Mouse (Mus musculus): ENCODE measurements around the gene Cnnm3. TPM values are rescaled to one million over a fixed set of nuclear protein-coding genes. Genes with fewer than 3 reads are reported as not detected.

Cnnm3 gene
- polyA plus RNA-seq, 1 experiment from 2014 or later: 3.6 TPM

DNA sequence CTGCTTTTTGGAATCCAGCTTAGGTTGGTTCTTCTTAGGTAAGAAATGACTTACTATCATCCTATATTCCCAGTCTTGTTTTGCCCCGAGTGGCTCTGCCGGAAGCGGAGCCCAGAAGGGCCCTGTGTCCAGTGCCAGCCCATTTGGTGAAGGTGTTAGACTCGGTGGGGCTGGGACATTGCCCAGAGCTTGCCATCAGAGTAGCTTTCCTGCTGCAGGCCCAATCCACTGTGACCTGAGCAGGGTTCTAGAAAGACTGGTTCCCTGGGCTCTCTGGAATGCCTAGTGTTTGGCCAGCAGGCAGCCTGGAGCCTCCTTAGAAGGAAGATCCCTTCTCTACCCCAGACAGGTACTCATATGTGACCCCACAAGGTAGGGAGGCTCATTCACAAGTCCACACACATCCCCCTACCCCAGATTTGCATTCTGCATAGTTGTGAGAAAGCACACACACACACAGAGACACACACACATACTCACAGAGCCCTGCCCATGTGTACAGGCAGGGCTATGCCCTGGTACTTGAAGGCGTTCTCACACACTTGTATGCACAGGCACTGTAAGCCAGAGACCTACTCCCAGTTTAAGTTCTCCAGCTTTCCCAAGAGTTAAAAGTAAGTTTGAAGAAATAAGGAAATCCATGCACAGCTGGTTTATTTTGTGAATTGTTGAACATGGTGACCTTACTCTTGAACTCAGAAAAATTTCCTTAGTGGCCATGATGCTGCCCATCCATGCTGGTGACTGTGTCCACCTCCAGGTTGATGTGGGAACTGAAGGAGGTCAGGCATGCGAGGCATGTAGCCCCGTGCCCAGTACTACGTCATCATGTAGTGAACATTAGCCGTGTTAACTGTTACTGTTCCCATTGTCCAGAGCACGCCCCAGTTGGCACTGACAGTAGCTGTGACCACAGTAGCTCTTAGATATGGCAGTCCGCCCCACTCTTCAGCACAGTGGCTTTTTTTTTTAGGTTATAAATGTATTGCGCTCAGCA is 31.5 kb upstream of the Cnnm3 start:
- no peaks in the 10 kb centered on the region for H3K36me3 ChIP-seq
- WGBS: 88% methylated on average over 12 of the region's 12 CpGs

GRCm38 (mm10) chr1:36483825-36484224 is 27.8 kb upstream of the Cnnm3 start:
- WGBS: 80% methylated on average over 4 of the region's 4 CpGs
- Histone ChIP-seq H3K27ac (no peak overlapping the region), H3K4me3 (no peak overlapping the region), H3K27me3 (ENCODE audit: low read depth, poor library complexity, severe bottlenecking) (no peaks in the 10 kb centered on the region), H3K4me1 (peaks cover 7% of the 10 kb centered on the region; the same call in 1 of the 2 replicates), H3K36me3 (no peaks in the 10 kb centered on the region), H3K9me3 (replicated peaks) (no peaks in the 10 kb centered on the region)
- DNase-seq (ENCODE audit: low spot score): no peak

More for the DNA sequence above, 31.5 kb upstream of the Cnnm3 start:
- peaks cover 20% of the 10 kb centered on the region for H3K4me1 ChIP-seq
- H3K27me3 ChIP-seq (ENCODE audit: low read depth, poor library complexity, severe bottlenecking): no peaks in the 10 kb centered on the region
- H3K27ac ChIP-seq: no peak overlapping the region
- no peaks in the 10 kb centered on the region for H3K9me3 ChIP-seq (replicated peaks)
- no peak overlapping the region for H3K4me3 ChIP-seq
- DNase-seq (ENCODE audit: low spot score): no peak

DNA sequence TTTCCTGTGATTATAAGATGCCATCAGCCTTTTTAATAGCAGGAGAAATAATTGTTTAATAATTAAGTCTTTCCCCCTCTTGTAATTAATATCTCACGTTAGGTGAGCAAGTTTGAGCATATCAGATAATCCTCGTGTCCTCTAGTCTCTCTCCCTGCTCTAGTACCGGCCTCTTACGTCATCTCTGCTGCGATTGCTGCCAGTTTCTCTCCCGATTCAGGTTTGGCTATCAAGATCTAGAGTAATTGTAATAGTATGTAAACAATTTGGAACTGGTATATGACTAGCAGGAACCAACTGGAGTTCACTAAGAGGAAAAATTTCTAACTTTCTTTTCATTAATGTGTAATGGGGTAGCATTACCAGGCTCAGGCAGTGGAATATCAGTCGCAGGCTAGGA is 26.6 kb upstream of the Cnnm3 start:
- 90% methylated on average over 7 of the region's 7 CpGs for WGBS
- Histone ChIP-seq H3K27ac (no peak overlapping the region), H3K27me3 (ENCODE audit: low read depth, poor library complexity, severe bottlenecking) (no peaks in the 10 kb centered on the region), H3K36me3 (no peaks in the 10 kb centered on the region), H3K4me3 (no peak overlapping the region), H3K9me3 (replicated peaks) (no peaks in the 10 kb centered on the region), H3K4me1 (peaks cover 7% of the 10 kb centered on the region; the same call in 1 of the 2 replicates)
- no peak for DNase-seq (ENCODE audit: low spot score)

GRCm38 (mm10) chr1:36487111-36487510 is 24.6 kb upstream of the Cnnm3 start:
- Histone ChIP-seq H3K27ac (no peak overlapping the region), H3K4me3 (no peak overlapping the region), H3K27me3 (ENCODE audit: low read depth, poor library complexity, severe bottlenecking) (no peaks in the 10 kb centered on the region), H3K4me1 (peaks cover 10% of the 10 kb centered on the region), H3K36me3 (no peaks in the 10 kb centered on the region), H3K9me3 (replicated peaks) (no peaks in the 10 kb centered on the region)
- WGBS: 92% methylated on average over 9 of the region's 9 CpGs
- DNase-seq (ENCODE audit: low spot score): no peak

DNA sequence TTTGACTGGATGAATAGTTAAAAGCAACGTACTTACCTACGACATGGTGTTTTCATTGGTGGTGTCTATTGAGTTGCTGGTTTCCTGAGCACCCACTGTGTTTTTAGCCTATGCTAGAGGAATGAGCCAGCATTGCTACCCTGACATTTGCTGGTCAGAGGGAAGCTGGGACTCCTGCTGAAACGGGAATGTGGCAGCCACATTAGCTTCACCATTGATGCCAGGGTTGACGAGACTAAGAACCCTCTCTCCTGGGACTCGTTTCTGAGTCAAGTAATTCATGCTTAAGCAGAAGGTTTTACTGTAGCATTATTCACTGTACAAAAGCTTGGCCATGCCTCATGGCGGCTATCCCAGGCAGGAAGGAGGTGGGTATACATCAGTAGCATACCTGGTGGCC is 22.0 kb upstream of the Cnnm3 start:
- 86% methylated on average over 6 of the region's 6 CpGs for WGBS
- Histone ChIP-seq H3K36me3 (no peaks in the 10 kb centered on the region), H3K4me3 (no peak overlapping the region), H3K9me3 (replicated peaks) (no peaks in the 10 kb centered on the region), H3K27ac (no peak overlapping the region), H3K4me1 (peaks cover 23% of the 10 kb centered on the region), H3K27me3 (ENCODE audit: low read depth, poor library complexity, severe bottlenecking) (no peaks in the 10 kb centered on the region)
- no peak for DNase-seq (ENCODE audit: low spot score)

GRCm38 (mm10) chr1:36492416-36493139 is 19.1 kb upstream of the Cnnm3 start:
- Histone ChIP-seq H3K9me3 (replicated peaks) (no peaks in the 10 kb centered on the region), H3K36me3 (no peaks in the 10 kb centered on the region), H3K27me3 (ENCODE audit: low read depth, poor library complexity, severe bottlenecking) (no peaks in the 10 kb centered on the region), H3K27ac (peak overlapping the region; percentile 42; the same call in 1 of the 2 replicates), H3K4me3 (no peak overlapping the region), H3K4me1 (peaks cover 20% of the 10 kb centered on the region)
- DNase-seq (ENCODE audit: low spot score): peak; percentile 53
- 48% methylated on average over 9 of the region's 9 CpGs for WGBS

DNA sequence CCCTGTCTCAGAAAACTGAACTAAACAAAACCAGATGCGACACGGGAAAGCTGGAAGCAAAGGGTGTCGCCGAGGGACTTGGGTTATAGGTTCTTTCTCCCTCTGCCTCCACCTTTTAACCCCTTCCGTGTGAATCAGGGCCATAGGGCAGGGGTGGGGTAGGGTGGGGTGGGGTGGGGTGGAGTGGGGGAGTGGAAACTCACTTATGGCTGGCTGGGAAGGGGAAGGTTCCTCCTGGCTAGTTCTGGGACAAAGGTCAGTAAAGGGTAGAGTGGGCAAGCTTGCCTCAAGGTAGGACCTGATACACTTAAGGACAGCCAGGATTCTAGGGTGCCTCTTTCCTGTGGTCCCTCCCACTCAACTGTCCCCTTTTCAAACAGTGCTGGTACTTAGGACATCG is 18.4 kb upstream of the Cnnm3 start:
- Histone ChIP-seq H3K9me3 (replicated peaks) (no peaks in the 10 kb centered on the region), H3K36me3 (peaks cover 3% of the 10 kb centered on the region; the same call in 1 of the 2 replicates), H3K27ac (0 out of 2 replicates have a peak overlapping the region, but pooled peaks have one; percentile 17), H3K4me3 (no peak overlapping the region), H3K27me3 (ENCODE audit: low read depth, poor library complexity, severe bottlenecking) (no peaks in the 10 kb centered on the region), H3K4me1 (peaks cover 20% of the 10 kb centered on the region)
- DNase-seq (ENCODE audit: low spot score): no peak
- 51% methylated on average over 6 of the region's 6 CpGs for WGBS

DNA sequence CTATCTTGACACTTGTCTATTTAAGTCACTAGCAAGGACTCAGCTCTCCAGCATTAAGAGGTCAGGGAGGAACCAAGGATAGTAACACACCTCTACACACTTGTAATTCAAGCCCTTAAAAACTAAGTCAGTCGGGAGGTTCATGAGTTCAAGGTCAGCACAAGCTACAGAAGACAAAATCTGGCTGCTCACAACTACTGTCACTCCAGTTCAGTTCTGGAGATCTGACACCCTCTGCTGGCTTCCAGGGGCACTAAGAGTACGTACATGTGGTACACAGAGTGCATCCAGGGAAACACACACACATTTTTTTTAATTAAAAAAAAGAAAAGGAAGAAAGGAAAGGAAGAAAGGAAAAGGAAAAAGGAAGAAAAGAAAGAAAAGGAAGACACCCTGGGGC is 14.9 kb upstream of the Cnnm3 start:
- DNase-seq (ENCODE audit: low spot score): no peak
- WGBS: 67% methylated on average over 2 of the region's 2 CpGs
- Histone ChIP-seq H3K4me3 (no peak overlapping the region), H3K27ac (no peak overlapping the region), H3K27me3 (ENCODE audit: low read depth, poor library complexity, severe bottlenecking) (no peaks in the 10 kb centered on the region), H3K4me1 (peaks cover 20% of the 10 kb centered on the region), H3K36me3 (peaks cover 28% of the 10 kb centered on the region), H3K9me3 (replicated peaks) (no peaks in the 10 kb centered on the region)

DNA sequence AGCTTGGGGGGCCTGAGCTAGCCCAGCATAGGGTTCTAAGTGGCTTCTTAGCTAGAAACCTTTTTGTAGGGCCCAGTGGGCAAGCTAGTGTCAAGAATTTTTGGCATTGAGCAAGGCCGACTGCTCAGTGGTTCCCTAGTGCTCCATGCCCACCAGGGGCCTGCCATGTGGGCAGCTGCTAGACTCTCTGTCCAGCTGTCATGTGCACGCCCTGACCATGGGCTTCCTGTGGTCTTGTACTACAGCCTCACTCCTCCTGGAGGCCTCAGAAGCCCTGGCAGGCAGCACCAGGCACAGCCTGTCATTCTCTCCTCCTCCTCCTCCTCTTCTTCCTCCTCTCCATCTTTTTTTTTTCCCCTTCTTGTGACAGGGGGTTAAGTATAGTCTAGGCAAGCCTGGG is 14.4 kb upstream of the Cnnm3 start:
- WGBS: 87% methylated on average over 2 of the region's 2 CpGs
- Histone ChIP-seq H3K27me3 (ENCODE audit: low read depth, poor library complexity, severe bottlenecking) (no peaks in the 10 kb centered on the region), H3K4me3 (no peak overlapping the region), H3K9me3 (replicated peaks) (no peaks in the 10 kb centered on the region), H3K36me3 (peaks cover 28% of the 10 kb centered on the region), H3K27ac (no peak overlapping the region), H3K4me1 (peaks cover 16% of the 10 kb centered on the region)
- DNase-seq (ENCODE audit: low spot score): no peak

GRCm38 (mm10) chr1:36501261-36501660 is 10.4 kb upstream of the Cnnm3 start:
- Histone ChIP-seq H3K27me3 (ENCODE audit: low read depth, poor library complexity, severe bottlenecking) (no peaks in the 10 kb centered on the region), H3K9me3 (replicated peaks) (no peaks in the 10 kb centered on the region), H3K4me1 (no peaks in the 10 kb centered on the region), H3K27ac (no peak overlapping the region), H3K36me3 (peaks cover 42% of the 10 kb centered on the region), H3K4me3 (no peak overlapping the region)
- DNase-seq (ENCODE audit: low spot score): peak; percentile 88
- 4% methylated on average over 3 of the region's 3 CpGs for WGBS

DNA sequence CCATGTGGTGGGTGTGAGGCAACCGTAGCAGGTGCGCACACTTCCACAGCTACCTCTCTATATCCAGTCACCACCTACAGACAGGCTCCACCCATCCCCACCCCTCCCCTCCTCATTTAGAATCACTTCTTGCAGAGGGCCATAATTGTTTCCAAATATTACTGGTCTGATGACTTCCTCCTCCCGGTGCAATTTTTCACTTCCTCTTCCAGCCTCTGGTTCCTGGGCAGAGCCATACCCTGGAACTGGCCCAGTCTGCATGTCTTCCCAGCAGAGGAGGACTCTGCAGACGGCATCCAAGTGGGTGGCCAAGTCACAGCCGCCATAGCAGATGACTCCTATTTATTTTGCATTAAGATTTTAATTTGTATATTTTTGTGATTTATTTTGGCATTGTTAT is 3.4 kb upstream of the Cnnm3 start:
- H3K9me3 ChIP-seq (replicated peaks): no peaks in the 10 kb centered on the region
- DNase-seq (ENCODE audit: low spot score): no peak
- H3K27me3 ChIP-seq (ENCODE audit: low read depth, poor library complexity, severe bottlenecking): no peaks in the 10 kb centered on the region
- H3K4me3 ChIP-seq: no peak overlapping the region
- peaks cover 12% of the 10 kb centered on the region for H3K4me1 ChIP-seq
- H3K36me3 ChIP-seq: peaks cover 24% of the 10 kb centered on the region
- H3K27ac ChIP-seq: no peak overlapping the region
- WGBS: 92% methylated on average over 5 of the region's 5 CpGs

DNA sequence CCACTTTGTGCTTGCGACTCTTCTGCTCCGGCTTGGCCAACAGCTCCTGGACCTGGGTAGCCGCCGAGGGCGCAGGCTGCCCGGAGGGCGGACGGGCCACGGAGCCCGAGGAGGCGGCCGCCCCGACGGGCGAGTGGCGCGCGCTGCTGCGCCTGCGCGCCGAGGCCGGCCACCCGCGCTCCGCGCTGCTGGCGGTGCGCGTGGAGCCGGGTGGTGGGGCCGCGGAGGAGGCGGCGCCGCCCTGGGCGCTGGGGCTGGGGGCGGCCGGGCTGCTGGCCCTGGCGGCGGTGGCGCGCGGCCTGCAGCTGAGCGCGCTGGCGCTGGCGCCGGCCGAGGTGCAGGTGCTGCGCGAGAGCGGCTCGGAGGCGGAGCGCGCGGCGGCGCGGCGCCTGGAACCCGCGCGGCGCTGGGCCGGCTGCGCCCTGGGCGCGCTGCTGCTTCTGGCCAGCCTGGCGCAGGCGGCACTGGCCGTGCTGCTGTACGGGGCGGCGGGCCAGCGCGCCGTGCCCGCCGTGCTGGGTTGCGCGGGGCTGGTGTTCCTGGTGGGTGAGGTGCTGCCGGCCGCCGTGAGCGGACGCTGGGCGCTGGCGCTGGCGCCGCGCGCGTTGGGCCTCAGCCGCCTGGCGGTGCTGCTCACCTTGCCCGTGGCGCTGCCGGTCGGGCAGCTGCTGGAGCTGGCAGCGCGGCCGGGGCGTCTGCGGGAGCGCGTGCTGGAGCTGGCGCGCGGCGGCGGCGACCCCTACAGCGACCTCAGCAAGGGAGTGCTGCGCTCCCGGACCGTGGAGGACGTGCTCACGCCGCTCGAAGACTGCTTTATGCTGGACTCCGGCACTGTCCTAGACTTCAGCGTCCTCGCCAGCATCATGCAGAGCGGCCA is 660 bp downstream of the Cnnm3 start:
- Histone ChIP-seq H3K4me3 (peak overlapping the region; percentile 84), H3K27me3 (ENCODE audit: low read depth, poor library complexity, severe bottlenecking) (no peaks in the 10 kb centered on the region), H3K27ac (peak overlapping the region; percentile 93), H3K9me3 (replicated peaks) (no peaks in the 10 kb centered on the region), H3K4me1 (peaks cover 33% of the 10 kb centered on the region), H3K36me3 (peaks cover 36% of the 10 kb centered on the region)
- peak; percentile 73 for DNase-seq (ENCODE audit: low spot score)
- WGBS: 11% methylated on average over 125 of the region's 126 CpGs
